Mouse (Mus musculus): ENCODE data around the gene Popdc3. TPM values are rescaled to one million over a fixed set of nuclear protein-coding genes. Genes with fewer than 3 reads are reported as not detected.
"Not testable (repeated sequence)": the region's sequence is repeated elsewhere in the genome, so short reads cannot be mapped to it uniquely, and the experiment has no call there.

Popdc3 gene
- polyA plus RNA-seq, 1 experiment = 0.22 TPM

DNA sequence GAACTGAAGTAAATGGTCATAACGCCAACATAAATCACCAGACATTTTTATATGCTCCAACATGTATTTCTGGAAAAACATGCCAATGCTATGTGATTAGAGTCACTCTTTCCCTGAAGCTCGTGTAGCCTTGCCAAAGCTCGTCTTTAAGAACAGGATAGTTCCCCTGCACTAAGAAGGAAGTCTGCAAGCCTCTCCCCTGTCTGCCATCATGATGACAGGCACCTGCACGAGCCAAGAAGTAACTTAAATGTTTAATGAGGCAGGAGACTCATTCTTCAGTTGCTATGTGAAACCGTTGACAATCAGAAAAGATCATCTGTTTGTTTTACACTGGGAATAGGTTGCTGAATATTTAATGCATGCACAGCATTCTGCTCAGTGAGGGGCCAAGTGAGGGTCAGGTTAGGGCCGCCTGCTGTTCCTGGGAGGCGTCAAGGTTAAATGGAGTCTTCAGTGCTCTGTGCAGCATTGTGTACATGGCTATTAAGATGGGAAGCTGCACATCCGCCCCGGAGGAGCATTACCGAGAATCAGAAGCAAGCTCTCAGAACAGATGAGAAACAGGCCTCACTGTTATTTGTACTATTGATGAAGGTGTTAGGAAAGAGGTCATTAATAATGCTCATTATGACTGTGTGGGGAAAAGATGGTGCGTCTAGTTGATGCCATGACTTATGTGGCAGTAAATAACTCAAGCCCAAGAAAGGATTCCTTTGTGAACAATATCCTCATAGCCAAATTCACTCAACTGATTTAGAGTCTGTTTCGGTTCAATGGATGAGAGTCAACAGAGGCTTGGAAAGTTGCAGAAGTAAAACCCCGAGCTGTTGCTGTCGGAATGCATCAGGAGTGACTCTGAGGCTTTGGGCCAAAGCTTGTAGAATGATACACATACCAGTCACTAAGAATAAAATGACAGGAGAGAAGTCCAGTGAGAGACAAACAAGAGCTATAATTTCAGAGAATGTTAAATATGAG lies 15.7 kb downstream of the Popdc3 start:
- no peak for DNase-seq (ENCODE audit: extremely low spot score in 1 of 2, low spot score in 1 of 2)

DNA sequence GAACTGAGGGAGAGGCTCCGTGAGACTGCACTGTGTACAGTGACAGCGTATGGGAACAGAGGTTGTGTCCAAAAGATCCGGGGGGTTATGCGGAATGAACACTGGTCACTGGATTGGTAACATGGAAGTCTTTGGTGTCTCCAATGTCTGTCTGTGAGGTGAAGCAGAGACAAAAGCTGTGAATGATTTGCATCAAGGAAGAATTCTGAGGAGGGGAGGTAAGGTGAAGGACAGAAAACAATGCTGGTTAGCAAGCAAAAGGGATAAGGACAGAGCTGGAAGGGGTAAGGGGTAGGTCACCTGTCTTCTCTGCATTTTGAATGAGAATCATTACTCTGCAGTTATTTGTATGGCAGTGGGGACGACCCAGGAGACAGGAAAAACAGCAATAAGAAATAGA lies 16.6 kb downstream of the Popdc3 start:
- DNase-seq (ENCODE audit: extremely low spot score in 1 of 2, low spot score in 1 of 2) = no peak

DNA sequence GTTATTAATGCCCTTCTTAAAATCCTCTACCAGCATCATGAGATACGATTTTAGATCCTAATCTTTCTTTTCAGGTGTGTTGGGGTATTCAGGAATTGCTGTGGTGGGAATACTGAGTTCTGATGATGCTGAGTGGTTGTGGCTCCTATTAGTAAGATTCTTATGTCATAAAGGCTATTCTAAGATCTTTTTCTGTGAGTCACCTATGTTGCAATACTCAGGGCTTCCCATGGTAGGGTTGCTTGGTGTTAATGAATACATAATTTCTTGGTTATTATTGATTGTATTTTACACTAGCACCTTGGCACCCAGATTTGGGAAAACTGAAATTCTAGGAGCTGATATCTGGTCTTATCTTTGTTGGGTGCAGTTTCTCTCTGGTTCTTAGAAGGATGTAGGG lies 26.7 kb downstream of the Popdc3 start:
- DNase-seq (ENCODE audit: extremely low spot score in 1 of 2, low spot score in 1 of 2) = no peak

DNA sequence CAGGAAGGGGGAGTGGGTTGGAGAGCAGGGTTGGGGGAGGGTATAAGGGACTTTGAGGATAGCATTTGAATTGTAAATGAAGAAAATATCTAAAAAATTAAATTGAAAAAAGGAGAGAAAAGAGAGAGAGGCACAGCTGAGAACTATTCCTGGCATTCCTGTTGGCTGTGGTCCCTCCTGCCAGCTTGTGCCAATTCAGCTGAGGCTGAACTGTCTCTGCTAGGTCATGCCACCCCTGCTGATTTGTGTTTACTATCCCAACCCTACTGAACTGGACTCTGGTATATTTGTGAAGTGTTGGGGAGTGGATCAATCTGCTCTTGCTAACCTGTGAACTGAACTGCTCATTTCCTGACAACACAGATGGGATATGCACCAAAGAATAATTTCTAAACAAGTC lies 32.3 kb downstream of the Popdc3 start:
- no peak for DNase-seq (ENCODE audit: extremely low spot score in 1 of 2, low spot score in 1 of 2)

DNA sequence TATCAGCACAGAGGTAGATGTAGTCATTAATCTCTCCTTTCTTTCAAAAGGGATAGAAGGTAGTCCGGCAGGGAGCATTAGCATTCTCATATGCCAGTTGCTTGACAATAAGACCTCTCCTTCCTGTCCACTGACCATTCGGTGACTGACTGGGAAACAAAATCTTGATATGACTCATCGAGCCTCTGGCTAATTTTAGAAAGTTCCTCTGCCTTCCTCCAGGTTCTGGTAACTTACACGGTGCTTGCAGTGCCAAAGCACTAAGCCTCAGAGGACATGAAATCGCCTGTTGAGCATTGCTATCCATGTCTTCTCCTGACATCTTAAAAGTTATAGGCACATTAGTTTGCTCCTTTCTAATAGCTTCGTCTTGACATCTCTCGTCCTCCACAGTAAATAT lies 38.8 kb downstream of the Popdc3 start:
- DNase-seq (ENCODE audit: extremely low spot score in 1 of 2, low spot score in 1 of 2) = no peak

DNA sequence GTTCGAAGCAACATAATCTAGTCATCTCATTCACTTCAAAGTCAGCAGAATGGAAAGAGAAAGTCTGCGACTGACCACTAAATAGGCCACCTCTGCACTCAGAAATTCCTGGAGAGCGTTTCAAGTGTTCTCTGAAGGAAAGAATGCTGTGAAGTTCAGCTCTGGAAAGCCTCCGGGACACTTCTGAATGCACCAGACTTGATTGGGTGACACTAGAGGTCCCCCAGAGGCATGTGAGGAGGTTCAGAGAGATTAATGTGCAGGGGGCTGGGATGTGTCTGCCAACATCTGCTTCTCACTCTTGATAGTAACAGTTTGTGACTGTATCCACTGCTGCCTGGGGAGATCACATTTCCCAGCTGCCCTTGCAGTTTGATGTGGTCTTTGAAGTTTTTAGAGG lies 52.1 kb downstream of the Popdc3 start:
- no peak for DNase-seq (ENCODE audit: extremely low spot score in 1 of 2, low spot score in 1 of 2)

DNA sequence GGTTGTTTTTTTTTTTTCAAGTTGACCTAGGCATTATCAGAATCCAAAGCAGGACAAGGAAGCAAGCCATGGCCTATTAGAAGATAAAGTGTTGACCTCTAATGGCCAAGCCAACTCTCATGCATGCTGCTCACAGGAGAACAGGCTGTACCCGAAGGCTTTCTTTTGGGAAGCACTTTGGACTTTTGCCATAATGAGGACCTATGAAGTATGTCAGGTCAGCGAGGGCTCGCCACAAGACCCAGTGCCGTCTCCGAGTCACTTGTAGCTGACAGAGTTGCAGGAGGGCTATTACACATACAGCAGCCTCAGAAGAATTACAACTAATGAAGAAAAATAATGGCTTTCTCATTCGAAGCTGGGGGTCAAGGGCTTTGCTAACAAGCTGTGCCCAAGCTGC lies 55.5 kb downstream of the Popdc3 start:
- DNase-seq (ENCODE audit: extremely low spot score in 1 of 2, low spot score in 1 of 2) = no peak

DNA sequence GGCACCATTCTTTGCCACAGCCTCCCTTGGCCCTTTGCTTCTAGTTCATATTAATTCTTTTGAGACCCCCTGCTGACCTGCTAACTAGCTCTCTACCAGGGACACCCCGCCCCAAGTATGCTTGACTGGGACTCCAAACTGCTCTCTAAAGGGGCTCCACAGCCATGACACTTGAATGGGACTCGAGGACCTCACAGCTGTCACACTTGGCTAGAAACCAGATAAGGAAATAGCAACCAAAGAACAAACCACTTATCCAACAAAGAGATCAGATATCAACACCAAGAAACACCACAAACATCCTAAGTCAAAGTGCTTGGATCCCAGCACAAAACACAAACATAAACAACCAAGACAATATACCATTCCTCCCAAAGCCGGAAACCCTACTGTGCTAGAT lies 58.4 kb downstream of the Popdc3 start:
- no peak for DNase-seq (ENCODE audit: extremely low spot score in 1 of 2, low spot score in 1 of 2)

DNA sequence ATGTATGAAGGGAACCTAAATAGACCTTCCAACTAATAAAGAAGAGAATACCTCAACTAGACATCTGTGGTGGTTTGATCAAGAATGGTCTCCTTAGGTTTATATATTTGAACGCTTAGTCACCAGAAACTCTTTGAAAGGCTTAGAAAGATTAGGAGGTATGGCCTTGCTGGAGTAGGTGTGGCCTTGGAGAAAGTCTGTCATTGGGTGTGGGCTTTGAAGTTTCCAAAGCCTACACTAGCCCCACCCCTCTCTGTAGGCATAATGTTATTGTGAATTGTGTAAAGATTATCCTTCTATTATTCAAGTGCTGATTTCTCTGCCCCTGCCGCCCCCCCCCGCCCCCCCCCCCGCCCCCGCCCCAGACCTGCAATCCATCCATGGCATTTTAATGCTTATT lies 59.6 kb downstream of the Popdc3 start:
- no peak for DNase-seq (ENCODE audit: extremely low spot score in 1 of 2, low spot score in 1 of 2)

DNA sequence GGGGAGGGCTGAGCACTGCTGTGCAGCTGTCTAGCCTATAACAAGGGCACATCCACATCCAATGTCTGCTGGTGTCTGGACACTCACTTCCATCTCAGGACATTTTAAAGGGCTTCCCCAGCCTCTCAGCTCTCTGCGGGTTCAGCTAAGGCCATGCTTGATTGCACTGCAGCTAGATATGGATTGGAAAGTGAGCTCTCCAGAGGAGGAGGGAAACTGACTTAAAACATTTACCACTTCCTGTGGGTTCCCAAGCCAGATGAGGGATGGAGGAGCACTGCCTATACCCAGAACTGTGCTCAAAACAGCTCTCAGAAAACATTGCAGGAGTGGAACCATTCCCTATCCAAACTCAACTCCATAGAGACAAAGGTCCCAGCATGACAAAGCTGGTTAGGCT lies 82.6 kb downstream of the Popdc3 start:
- DNase-seq (ENCODE audit: extremely low spot score in 1 of 2, low spot score in 1 of 2) = no peak

DNA sequence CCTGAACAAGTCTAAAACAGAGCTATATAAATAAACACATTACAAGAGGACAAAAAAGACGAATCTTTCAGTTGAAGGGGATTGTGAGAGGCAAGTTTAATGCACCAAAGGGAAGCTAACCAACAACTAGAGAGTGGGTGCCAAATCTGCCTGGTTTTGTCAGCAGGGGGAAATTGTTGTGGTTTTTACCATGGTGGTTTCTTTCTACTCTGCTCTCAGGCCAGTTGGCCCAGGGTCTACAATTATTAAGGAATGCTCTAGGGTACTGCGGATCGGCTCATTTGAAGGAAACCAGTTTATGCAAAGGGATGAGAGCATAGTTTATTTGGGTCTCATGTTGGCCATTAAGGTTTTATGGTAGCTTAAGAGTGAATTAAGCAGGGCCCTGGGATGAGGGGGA lies 84.2 kb downstream of the Popdc3 start:
- no peak for DNase-seq (ENCODE audit: extremely low spot score in 1 of 2, low spot score in 1 of 2)

DNA sequence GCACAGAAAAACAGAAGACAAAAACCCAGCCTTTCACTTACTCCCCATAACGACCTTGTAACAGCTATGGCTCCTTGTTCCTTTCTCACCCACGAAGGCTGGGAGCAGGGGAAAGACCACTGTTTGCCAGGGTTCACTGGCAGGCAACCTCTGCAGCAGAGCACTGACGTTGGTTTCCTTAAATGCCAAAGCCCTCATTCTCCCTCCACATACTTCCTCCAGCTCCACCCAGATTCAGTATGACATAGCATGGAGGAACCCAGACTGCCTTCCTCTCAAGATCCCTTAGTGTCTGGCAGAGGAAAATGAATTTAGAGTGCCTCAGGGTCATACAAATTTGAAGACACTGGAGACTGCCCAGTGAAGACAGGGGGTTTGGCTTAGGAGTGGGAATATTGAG lies 98.6 kb downstream of the Popdc3 start:
- no peak for DNase-seq (ENCODE audit: extremely low spot score in 1 of 2, low spot score in 1 of 2)

DNA sequence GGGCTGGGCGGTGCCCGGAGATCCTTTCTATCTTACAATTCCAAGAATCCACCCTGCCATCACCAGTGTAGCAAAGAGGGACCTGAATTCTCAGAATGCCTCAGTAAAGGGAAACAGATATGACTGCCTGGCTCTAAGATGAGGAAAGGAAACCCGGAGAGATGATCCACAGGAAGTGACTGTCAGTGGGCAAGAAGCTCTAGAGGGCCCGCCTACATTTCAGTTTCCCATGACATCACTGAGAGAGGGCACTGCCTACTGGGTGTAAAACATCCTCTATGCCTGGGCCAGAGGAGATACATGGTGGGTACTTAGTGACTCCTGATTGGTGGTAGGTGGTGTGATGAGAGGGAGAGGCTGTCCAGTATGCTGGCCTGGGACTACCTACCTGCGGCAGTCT lies 99.1 kb downstream of the Popdc3 start:
- no peak for DNase-seq (ENCODE audit: extremely low spot score in 1 of 2, low spot score in 1 of 2)

DNA sequence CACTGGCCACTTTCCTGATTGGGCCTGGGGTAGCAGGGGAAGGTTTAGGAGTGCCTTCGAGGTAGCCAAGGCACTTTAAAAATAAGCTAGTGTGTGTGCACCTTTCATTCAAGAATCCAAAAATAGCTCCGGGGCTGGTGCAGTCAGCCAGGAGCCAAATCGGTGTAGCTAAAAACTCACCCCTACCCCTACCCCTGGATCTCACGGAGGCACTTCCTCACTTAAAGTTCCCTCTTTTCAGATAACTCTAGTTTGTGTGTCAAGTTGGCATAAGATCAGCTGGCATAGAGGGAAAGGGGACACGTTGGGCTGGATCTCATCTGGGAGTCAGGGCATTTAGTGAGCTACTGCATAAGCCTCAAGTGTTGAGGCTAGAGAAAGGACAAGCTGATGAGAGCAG lies 107.8 kb downstream of the Popdc3 start:
- no peak for DNase-seq (ENCODE audit: extremely low spot score in 1 of 2, low spot score in 1 of 2)

DNA sequence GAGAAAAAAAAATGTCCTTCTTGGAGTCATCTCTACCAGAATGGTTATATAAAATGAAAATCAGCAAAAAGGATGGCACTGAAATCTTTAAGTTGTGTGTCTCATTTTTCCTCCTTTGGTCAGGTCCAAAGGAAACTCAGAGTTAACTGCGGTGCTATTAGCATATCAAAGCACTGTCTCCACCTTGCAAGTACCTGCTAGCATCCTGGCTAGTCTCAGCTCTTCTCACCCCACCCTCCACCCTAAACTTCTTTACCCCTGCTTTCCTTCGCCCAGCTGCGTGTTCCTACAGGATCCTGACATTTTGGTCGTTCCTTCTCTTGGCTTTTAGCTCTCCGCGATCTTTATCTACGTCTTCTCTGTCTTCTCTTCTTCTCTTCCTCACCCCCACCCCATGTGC lies 110.5 kb downstream of the Popdc3 start:
- DNase-seq (ENCODE audit: extremely low spot score in 1 of 2, low spot score in 1 of 2) = no peak

DNA sequence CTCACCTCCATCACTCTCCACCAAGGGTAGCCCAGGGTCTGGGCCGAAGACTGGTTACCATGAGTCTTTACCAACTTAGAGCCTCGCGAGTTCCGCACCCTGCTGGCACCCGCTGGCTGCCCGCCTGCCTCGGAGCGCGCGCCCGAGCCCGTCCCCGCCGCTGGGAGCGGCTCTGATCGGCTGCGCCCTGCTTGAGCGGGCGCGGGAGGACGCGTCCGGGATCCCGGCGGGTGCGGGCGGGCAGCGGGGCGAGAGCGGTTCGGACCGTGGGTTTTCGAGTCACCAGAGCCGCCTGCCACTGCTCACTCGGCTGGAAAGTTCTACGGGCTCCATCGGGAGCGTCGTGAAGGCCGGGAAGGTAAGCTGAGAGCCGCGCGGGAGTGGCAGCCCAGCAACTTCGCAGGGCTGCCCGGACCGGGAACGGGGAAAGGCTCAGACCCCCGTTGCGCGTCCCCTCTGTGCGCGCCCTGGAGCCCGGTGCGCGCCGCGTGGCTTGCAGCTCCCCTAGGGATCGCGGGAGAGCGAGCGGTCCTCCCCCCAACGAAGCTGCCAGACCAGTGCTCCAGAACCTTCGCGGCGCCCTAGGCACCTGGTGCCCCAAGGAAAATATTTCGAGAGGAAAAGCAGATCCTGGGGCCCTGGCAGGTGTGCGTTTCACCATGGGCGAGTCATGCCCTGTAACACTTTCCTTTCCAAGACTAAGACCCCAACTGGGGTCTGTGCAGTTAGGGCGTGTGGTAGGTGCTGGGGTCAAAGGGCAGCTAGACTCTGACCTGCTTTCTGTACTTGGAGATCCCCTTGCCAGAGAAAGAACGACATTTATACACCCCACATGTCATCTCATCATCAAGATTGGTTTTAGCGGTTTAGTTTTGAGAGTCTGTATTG lies 111.6 kb downstream of the Popdc3 start:
- DNase-seq (ENCODE audit: extremely low spot score in 1 of 2, low spot score in 1 of 2) = peak in 1 of 2 experiments; percentile 10

DNA sequence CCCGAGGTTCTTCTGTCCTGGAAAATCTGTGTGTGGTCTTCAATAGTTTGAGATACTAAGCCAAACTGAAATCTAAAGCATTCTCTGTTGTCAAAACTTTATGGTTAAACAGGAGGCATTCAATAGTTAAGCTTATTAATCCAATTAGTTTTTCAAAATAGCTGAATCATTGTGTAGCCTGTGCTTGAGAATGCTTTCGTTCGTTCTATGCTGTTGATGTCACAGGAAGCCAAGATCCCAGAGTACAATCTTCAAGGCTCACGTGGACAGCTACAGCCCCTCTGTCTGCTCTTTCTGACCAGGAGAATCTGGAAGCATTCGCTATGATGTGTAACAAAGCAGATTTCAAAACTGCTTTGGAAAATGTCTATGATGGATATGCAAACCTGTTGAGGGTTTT lies 112.7 kb downstream of the Popdc3 start:
- DNase-seq (ENCODE audit: extremely low spot score in 1 of 2, low spot score in 1 of 2) = no peak

DNA sequence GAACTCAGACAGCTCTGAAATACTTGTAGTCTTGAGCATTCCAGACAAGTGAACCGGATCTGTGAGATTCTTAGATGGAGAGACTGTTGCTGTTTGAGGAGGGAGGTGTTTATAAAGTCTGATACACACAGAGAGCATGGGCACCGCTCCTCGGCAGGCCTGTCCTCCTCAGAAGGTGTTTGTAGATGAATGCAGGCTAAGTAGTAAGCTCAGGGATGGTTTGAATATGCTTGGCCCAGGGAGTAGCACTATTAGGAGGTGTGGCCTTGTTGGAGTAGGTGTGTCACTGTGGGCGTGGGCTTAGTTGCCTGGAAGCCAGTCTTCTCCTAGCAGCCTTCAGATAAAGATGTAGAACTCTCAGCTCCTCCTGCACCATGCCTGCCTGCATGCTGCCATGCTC lies 114.3 kb downstream of the Popdc3 start:
- not testable (repeated sequence) for DNase-seq (ENCODE audit: extremely low spot score in 1 of 2, low spot score in 1 of 2)

DNA sequence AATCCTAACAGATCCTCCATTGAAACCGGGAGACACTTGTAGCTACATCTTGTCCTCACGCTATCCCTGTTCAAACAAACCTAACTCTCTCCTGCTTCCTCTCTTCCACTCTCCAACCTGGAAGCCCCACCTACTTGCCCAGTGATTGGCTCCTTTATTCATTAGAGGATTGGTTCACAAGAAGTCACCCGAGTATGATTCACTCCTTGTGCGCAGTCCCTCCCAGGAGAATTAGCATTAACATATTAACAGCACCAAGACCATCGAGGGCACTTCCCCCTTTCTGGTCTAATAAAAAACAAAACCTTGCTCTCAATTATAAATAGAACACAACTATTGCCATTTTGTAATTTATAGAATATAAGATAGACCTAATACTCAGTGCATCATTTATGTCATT lies 117.2 kb downstream of the Popdc3 start:
- no peak for DNase-seq (ENCODE audit: extremely low spot score in 1 of 2, low spot score in 1 of 2)

DNA sequence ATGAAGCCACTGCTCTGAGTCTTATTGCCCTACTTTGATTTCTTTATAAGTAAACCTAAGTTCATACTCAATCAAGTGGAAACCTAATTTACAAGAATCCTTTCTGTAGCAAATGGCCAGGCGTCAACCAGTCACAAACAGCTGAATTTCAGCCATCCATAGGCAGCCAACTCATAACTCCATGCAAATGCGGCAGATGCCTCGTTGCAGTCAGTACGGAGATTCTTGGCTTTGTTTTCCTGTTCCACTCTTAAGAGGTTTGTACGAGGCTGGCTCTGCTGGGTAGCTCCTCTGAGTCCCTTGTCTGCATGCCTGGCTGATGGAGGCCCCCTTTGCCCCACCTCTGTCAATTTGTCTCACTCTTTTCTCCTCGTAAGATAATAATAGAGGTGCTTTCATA lies 120.6 kb downstream of the Popdc3 start:
- DNase-seq (ENCODE audit: extremely low spot score in 1 of 2, low spot score in 1 of 2) = no peak

DNA sequence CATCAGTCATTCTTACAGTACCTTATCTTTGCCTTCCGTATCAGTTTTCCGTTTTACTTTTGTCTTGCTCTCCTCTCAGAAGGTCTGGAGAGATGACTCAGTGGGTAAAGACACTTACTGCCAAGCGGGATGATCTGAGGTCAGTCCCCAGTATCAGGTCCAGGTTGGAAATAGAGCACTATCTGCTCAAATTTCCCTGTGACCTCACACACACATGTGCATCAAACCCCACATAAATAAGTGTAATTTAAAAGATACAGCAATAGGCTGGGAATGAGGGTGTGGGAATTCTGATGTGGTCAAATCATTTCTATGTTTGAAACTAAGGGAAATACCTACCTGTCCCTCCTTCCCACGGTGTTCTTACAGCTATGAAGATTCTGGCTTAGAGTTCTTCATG lies 121.6 kb downstream of the Popdc3 start:
- no peak for DNase-seq (ENCODE audit: extremely low spot score in 1 of 2, low spot score in 1 of 2)

Measured in frontal cortex, adult 2 months (tissue).